Mouse (Mus musculus): ENCODE results near the gene Cyp2t4.

The Cyp2t4 gene

DNA sequence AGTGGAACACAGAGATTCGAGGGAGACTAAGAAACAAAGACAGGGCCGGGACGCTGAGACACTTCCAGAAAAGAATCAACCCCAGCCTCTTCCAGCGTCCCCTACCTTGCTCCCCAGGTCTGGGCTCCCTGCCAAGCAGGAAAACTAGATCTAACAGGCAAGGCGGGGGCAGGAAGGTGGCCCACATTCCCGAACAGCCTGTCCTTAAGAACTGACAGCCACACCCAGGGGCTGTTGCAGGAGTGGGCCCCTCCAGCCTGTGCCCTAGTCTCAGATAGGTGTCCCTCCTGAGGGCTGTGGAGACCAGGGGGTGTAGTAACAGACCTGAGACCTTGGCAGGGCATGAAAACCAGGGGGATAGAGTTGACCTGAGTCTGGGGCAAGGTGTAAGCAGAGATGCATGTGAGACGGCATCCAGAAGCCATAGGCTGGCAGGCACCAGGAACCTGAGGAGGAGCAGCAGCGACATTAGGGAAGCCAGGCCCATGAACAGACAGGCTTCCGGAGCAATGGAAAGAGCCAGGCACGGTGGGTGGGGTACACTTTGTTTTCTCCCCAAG lies at the start of gene Cyp2t4:
Gene Cyp2t4 (plus strand): TSS at position 510 of the 560 bp plus-strand sequence.
- no peak for DNase-seq

DNA sequence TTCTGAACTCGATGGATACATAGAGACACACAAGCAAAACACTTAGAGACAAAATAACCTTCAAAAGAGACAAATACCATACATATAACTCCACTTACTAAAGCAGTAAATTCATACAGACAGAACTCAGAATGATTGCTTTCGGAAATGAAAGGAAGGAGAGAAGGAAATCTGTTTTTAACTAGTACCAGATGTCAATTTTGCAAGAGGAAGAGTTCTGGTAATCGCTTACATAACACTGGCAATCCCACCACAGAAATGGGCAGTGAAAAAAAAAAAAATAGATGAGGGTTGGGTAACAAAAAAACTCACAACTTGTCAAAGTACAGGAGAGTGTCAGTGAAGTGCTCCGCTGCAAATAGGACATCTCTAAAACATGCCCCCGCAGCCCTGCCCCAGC lies 48.6 kb upstream of the Cyp2t4 start:
- DNase-seq, result no peak

DNA sequence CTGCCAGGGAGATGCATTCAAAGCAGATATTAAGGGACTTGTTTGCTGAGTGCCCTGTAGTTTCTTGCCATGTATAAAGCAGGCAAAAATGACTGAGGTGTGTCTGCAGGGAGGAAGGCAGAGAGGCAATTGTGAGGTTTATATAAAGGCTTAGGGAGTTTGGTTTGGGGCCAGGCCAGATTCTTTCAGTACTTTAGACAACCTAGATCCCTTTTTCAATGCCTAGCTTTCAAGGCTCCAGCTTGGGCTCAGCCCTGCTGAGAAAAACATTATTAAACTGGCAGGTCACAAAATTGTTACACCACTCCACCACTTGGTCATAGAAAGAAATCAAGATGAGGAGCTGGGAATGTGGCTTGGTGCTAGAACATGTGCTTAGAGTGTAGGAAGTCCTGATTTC lies 43.2 kb upstream of the Cyp2t4 start:
- DNase-seq, result no peak

DNA sequence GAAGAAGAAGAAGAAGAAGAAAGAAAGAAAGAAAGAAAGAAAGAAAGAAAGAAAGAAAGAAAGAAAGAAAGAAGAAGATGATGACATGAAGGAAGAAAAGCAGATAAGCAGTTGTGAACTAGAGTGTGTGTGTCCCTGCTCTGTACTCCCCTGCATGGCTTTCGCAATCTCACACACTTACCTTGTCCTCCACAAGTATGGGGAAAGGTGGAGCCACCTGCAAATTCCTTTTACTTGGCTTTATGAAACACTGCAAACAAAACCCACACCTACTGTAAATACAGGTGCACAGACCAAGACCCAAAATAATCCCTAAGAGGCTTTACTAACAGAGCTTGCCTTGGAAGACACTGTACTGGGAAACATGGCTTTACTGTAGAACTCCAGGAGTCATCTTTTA lies 42.5 kb upstream of the Cyp2t4 start:
- DNase-seq, result no peak

DNA sequence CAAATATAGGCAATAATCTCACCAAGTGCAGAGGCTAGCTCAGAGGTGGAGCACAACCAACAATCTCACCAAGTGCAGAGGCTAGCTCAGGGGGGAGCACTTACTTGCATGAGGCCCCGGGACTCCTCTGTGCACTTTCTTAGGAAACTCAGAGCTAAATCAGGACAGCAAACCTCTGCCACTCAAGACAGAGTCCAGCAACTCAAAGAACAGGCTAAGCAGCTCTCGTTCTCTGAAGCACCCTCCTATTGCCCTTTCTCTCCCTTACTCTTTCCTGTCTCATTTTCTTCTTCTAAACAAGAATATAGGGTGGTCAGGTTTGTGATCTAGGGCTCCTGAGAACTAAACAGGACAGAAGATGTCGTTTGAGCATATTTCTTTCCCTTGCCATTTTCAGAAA lies 41.5 kb upstream of the Cyp2t4 start:
- no peak for DNase-seq

DNA sequence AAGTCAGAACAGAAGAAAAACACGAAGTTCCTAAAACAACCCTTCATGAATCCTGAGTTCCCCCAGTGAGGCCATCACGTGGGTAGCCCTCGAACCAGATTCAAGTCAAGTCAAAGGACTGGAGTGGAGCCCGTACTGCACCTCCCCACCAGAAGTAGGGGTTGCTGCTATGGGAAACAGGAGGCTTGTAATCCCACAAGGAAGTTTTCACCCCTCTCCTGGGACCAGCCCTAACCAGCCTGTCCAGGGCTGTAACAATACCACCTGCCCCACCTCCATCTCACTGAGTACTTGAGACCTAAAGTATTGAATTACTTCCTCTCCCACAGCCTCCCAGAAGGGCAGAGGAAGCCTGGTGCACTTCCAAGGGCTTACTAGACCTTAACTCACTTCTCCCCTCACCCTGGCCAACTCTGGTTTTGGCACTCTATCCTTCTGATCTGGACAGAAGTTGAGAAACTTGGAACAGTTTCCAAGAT lies 35.4 kb upstream of the Cyp2t4 start:
- DNase-seq, result no peak

DNA sequence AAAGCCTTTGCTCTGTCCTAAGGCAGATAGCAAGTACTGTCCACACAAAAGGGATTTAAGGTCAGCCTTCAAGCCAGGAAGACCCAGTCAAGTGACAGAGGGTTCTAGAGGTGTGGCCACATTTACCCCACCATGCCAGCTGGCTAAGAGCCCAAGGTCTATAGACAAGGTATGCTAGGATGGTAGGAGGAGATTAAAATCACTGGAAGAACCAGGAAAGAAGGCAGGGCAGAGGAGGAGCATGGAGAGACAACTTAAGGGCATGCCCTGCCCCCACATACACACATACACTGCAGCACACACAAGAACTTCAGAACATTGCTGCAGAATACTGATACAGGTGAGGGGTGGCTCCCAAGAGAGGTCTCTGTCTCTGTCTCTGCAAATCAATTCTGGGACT lies 33.8 kb upstream of the Cyp2t4 start, which contains the start of gene Cyp2f2:
Gene Cyp2f2 (plus strand): TSS at position 234 of the 400 bp plus-strand sequence.
- no peak for DNase-seq

DNA sequence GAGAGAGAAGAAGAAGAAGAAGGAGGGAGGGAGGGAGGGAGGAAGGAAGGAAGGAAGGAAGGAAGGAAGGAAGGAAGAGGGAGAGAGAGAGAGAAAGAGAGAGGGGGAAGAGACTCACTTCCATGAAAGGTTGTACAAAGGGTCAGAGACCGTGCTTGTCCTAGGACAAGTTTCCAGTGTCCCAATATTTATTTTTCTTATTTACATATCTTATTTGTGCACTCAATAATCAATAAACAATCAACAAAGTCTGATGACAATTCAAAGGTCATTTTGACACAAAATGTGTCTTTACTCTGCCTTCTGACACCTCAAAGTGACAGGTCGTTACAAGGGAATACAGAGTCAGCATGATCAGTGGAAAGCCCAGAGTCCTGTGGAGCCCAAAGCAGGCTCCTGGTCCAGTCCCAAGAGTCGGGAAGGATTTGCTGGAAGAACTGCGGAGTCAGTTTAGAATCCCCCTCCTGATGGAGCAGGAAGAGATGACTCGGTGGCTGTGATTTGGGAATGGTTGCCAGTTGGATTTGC lies 29.1 kb upstream of the Cyp2t4 start:
- no peak for DNase-seq

DNA sequence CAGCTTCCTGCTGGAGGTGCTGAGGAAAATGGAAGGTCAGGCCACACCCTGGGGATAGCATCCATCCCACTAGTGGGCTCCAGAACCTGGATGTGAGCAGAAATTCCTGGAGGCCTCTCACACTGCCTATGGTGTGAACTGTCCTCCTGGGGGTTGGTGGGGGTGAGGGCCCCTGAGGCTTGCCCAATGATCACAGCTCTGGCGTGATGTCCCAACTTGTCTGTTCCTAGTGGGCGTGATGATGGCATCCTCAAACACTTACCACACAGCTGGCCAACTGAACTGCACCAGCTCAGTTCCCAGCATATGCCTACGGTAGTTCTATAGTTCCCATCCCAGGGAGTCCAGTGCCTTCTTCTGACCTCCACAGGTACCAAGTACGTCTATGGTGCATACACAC lies 28.5 kb upstream of the Cyp2t4 start:
- no peak for DNase-seq

DNA sequence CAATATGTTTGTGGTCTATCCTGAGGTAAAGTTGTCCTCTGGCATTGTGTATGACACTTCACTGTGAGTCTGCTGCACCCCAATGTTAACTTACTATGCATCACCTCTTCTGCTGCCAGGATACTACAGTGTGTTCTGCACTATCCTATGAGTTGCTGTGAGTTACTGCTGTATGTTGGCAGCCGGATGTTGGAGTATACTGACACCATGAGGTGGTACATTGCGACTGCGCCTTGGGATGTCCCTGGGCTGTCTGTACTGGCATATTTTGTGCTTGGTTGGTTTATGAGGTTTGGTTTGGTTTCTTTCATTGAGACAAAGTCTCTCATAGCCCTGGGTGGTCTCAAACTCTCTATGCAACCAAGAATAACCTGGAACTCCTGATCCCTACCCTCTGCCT lies 25.4 kb upstream of the Cyp2t4 start:
- DNase-seq, result peak; percentile 22

DNA sequence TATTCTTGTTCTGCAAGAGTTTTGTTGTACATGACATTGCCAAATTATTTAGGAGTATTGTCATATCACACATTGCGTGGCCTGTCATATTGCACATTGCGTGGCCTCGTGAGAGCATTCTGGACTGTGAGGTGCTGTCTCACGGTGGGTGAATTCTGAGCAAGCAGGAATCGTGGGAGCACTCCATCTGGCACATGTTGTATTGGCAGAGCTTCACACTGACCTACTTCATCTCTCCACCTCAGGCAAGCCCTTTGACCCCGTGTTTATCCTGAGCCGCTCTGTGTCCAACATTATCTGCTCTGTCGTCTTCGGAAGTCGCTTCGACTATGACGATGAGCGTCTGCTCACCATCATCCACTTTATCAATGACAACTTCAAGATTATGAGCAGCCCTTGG lies 24.6 kb upstream of the Cyp2t4 start:
- no peak for DNase-seq

DNA sequence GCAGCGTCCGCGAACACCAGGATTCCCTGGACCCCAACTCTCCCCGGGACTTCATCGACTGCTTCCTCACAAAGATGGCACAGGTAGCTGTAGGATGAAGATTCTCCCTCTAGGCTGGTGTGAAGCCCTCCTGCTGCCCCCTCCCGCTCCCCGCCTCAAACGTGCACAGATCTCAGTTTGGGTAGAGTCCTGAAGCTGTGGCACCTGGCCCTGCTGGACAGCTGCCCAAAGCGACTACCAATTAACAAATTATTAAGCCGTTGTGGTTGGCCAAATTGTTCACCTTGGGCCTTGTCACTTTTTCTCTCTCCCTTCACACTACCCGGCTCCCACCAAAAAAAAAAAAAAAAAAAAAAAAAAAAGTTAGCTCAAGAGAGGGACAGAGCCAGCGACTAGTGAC lies 23.7 kb upstream of the Cyp2t4 start:
- DNase-seq, result no peak

DNA sequence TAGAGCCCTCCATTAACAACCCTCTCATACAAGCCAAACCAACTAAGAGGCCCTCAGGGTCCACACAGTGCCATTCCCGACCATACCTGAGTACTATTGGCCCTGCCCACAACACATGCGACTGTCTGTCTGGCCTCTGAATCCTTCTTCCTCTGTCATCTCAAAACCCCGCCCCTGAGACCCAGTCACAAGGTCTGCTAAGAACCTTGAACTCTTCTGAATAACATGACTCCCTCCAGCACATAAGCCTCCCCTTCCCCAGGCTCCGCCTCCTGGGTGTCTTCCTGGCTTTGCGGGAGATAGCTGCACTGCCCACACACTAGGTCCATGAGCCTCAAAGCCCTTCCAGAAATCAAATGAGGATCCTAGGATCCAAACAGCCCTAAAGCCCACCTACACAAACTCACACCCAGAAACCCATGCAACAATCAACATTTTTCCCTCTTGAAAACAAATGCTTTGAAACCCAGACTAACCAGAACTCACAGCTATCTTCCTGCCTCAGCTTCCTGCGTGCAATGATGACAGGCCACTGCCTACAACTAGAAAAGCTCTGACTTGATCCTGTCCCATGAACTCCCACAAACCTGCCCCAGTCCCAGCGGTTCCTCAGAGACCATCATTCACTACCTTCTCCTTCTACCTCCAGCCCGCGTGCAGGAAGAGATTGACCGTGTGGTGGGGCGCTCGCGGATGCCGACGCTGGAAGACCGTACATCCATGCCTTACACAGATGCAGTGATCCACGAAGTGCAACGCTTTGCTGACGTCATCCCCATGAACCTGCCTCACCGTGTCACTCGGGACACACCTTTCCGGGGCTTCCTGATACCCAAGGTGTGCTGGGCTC lies 22.8 kb upstream of the Cyp2t4 start:
- no peak for DNase-seq

DNA sequence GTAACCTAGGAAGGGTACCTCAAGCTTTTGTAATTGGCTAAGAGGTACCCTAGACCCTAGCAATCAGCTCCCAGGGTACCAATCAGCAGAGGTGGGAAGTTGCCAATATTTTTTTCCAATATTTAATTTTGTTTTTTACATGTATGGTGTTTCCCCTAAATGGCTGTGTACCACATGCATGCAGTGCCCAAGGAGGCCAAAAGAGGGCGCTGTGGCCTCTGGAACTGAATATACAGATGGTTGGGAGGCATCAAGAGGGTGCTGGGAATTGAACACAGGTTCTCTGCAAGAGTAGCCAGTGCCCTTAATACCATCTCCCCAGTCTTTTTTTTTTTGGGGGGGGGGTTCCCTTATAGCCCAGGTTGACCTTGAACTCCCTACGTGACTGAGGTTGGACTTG lies 22.1 kb upstream of the Cyp2t4 start:
- DNase-seq, result no peak

DNA sequence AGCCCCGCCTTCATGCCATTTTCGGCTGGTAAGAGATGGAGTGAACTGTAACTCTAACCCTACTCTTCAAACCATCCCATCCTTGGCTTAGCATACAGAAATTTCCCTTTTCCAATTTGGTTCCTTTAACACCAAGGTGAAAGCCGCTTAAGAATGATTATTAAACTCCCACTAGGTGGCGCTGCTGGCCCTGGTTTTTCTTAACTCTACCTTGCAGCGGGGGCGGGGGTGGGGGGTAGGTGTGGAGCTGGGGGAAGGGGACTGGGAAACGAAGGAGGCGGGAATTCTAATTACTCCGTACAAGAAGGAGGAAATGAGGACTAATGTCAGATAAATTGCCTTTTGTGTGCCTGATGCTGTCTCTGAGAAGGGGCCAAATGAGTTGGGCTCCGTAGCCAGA lies 20.9 kb upstream of the Cyp2t4 start:
- peak; percentile 9 for DNase-seq

DNA sequence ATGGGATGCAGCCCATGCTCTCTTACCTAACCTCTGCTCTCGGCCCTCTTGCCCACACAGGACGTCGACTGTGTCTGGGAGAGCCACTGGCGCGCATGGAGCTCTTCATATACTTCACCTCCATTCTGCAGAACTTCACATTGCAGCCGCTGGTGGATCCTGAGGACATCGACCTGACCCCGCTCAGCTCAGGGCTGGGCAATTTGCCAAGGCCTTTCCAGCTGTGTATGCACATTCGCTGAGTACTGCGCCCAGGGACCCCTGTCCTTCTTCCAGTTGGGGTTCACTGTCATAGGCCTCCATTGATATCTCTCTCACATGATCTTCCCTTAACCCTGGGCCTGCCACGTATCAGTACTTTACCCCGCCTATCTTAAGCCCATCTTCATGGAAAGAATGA lies 20.4 kb upstream of the Cyp2t4 start:
- DNase-seq, result no peak

DNA sequence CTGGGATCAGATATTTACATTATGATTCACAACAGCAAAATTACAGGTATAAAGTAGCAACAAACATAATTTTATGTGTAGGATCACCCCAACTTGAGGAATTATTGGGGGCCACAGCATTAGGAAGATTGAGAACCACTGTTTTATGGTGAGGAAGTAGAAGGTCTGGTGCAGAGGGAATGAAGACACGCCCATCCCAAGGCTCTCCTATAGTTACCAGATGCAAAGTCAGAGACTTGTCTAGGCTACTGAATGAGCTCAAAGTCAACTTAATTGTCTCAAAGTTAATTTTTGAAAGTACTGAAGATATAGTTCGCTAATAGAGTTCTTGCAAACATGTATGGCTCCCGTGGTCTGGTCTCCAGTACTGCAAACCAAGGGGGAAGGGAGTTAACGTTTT lies 19.8 kb upstream of the Cyp2t4 start:
- no peak for DNase-seq

DNA sequence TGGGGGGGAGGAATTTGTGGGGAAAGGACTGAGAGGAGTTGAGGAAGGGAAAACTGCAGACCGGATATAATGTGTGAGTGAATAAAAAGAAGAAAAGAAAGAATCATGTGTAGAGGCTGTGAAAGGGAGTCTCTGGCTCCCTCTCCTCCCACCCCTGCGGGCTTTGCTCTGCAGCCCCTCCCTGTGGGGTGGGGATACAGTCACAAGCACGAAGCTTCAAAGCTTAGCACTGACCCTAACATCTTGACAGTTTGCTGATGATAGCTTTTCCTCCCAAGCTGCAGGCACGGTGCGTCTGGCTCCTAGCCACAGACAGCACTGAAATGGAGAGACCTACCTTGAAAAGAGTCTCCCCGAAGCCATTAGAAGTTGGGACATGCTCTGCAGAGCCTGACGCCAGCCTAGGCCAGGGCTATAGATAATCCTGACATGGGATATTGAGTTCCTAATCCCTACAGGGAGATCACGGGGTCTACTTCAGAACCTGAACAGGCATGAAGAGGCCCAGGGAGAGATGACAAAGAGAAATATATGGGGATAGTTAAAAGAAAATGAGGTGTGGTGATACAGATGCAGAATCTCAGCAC lies 17.0 kb upstream of the Cyp2t4 start:
- no peak for DNase-seq

DNA sequence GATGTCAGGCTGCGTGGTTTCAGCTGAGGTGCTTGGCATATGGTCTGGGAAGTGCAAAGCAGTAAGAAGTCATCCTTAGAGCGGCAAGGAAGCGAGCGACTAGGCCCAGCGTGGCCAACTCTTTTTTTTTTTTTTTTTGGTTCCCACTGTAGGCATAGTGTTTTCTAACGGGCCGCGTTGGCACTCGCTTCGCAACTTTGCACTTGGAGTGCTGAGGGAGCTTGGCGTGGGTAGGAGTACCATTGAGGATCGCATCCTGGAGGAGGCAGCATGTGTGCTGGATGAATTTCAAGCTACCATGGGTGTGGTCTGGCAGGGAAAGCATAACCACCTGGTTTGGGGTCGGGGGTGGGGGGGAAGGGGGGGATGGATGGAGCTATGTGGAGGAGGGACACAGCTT lies 2.5 kb downstream of the Cyp2t4 start:
- peak; percentile 64 for DNase-seq

DNA sequence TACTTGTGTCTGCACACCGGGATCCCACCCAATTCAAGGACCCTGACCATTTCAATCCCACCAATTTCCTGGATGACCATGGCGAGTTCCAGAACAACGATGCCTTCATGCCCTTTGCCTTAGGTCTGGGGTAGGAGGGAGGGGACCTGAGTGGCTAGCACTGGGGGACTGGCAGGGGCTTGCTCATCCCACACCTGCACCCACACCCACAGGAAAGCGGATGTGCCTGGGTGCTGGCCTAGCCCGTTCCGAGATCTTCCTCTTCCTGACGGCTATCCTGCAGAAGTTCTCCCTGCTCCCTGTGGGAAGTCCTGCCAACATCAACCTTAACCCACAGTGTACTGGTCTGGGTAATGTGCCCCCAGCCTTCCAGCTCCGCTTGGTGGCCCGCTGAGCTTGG lies 4.7 kb downstream of the Cyp2t4 start:
- DNase-seq, result no peak

DNA sequence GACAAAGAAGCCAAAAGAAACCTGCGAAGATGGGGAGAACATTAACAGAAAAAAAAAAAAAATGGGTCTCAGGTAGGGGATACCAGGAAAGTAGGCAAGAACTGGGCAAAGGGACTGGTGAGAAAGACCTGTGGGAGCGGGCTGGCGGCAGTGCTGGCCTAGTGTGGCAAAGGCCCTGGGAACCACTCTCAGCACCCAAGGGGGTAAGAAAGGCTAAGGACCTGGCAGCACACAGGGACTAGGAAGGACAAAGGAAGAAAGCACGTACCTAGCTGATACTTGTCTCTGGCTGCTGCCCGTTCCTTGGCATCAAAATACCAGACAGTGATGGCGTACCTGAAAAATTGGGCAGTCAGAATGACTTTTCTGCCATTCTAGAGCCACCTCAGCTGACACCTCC lies 5.7 kb downstream of the Cyp2t4 start:
- no peak for DNase-seq

DNA sequence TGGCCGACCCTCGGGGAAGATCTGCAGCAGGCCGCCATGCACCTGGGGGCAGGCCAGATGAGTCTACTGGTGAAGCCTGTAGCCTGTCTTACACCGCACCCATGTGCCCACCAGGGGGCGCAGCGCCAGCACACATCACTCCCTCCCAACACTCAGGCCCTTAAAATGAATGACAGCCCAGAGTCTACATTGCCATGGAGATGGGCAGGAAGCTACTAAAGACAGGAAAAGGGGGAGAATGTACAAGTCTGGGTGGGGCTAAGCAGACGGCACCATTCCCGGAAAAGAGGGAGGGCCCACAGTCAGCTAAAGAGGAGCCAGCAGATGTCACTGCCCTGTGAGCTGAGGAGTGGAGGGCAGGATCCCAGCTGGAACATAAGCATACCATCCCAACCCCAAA lies 6.4 kb downstream of the Cyp2t4 start:
- peak; percentile 74 for DNase-seq

DNA sequence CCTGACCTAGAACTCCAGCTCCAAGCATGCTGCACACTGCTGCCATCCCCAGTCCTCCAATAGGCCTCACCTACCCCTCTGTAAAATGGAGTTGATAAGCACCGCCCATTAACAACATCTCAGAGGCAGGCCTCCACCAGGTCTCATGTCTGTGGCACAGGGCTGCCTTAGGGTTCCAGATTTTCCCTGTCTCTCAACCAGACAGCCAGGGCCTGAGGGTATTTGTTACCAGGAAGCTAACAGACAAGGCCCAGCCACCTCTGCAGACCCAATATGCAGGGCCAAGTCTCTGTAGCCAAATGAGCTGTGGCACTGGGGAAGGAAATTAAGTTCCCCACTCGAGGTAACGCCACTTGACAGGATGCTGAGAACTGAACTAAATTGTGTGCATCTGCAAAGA lies 7.4 kb downstream of the Cyp2t4 start:
- DNase-seq, result no peak

DNA sequence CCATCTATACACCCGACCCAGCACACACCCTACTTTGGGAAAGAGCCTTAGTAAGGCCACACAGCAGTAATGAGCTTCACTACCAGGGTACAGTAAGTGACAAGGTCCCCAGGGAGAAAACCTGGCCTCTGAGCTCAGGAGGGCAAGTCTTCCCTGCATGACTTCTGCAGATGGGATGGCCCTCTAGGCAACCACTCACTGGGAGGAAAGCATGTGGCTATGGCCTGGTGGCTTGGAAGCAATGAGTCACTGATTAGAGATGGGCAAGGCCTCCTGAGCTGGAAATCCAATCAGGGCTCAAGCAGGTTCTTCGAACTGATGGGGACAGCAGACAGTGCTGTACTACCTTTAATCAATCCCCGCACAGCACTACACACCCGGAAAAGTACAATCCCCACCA lies 8.2 kb downstream of the Cyp2t4 start:
- no peak for DNase-seq

All from right cerebral cortex, postnatal 25 days (tissue).